Mouse (Mus musculus): ENCODE data around the gene Wdr89.

The Wdr89 gene

DNA sequence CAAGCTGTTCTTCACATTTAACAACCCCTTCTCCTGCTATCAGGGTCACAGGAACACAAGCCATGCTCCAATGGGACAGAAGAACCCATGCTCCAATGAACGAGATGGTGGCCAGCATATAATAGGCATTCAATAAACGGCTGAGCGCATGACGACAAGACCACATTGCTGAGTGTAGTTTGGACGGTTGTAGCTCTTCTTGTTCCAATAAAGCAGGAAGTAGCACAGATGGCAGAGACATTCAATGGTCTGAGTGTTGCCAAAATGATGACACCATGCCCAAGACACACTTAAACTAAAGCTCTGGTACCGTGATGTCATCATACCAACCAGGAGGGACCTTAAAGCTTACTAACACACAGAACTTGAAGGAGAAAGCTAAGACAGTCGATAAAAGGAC, 56.6 kb downstream of the Wdr89 start:
- DNase-seq, result no peak

DNA sequence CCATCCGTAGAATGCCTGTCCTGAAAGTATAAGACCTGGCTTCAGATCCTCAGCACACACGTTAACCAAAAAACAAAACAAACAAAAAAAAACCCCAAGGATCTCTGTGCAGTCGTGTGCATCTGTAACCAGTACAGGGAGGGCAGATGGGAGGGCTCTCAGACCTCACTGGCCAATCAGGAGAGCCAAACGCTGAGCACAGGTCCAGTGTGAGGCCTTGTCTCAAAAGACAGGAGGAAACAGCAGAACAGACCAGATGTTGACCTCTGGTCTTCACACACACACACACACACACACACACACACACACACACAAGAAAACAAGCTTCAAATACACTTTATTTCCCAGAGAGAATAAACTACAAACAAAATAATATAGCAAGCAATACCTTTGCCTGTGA, 69.8 kb downstream of the Wdr89 start:
- DNase-seq, result peak; percentile 60

DNA sequence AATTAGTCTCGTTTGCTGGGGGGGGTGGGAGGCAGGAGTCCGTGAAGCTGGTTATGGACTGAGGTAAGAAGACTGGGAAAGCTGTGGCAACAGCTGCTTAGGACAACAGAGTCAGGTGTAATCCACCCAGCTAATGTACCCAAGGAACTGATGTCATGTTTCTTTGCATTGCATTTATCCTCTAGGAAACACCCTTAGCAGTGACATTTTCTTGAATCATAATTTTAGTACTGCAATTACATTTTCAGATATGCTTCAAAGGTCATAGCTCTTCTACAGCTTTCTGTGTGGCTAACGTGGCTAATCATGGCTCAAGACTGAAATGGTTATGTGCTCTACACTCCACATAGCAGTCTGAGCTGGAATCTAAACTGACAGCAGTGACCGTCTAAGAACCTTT, 70.3 kb downstream of the Wdr89 start:
- no peak for DNase-seq

DNA sequence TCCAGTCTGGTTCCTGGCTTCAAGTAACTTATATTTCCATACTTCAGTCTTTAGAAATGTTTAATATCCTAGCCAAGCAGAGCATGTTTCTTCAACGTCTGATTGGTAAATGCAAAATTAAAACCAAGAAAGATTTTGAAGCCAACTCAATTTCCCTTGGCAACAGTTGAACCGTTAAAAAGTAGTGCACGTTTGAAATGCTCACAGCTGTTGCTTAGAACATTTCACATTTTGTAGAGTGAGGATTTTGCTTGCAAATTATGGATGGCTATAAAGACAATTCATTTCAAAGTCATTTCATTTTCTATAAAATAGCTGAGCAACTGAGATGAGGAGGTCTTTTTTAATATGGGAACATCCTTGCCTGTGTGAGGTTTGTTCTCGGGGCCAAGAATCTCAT, 71.6 kb downstream of the Wdr89 start:
- DNase-seq, result no peak

DNA sequence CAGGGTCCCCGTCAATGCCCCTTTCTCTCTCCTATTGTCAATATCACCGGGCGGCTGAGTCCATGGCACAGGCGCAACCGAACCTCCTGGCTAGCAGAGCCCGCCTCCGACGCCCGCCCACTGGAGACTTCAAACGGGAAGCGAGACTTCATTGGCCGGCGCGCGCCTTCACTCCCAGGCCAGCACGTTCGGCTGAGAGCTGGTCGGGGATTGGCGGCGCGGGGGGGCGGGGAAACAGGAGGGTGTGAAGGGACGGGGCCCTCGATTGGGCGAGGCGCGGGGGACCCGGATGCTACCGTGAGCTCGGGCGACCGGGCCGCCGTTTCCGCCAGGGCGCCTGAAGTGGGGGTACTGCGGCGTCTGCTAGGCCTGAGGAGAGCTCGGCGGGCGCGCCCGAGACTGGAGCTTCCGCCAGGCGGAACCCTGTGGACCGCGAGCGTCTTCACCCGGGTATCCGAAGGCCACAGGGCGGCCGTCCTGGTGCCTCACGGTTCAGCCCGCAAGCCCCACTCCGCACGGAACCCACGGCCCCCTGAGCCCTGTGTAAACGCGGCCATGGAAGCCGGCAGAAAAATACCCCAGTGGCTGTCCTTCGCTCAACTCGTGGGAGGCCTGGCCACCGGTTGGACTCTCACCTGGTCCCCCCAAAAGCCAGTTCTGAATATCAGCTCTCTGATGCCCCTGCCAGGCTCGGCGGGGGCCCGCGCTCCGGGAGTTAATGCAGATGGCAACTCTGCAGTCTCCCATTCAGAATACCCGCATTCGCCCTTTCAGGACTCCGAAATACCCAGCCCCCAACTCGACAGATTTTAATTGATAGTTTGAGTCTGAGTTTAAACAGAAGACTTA, 73.0 kb downstream of the Wdr89 start, which contains the start of gene Ppp2r5e:
Gene Ppp2r5e (minus strand): TSS at position 92 of the 849 bp plus-strand sequence.
- DNase-seq, result peak; percentile 100

DNA sequence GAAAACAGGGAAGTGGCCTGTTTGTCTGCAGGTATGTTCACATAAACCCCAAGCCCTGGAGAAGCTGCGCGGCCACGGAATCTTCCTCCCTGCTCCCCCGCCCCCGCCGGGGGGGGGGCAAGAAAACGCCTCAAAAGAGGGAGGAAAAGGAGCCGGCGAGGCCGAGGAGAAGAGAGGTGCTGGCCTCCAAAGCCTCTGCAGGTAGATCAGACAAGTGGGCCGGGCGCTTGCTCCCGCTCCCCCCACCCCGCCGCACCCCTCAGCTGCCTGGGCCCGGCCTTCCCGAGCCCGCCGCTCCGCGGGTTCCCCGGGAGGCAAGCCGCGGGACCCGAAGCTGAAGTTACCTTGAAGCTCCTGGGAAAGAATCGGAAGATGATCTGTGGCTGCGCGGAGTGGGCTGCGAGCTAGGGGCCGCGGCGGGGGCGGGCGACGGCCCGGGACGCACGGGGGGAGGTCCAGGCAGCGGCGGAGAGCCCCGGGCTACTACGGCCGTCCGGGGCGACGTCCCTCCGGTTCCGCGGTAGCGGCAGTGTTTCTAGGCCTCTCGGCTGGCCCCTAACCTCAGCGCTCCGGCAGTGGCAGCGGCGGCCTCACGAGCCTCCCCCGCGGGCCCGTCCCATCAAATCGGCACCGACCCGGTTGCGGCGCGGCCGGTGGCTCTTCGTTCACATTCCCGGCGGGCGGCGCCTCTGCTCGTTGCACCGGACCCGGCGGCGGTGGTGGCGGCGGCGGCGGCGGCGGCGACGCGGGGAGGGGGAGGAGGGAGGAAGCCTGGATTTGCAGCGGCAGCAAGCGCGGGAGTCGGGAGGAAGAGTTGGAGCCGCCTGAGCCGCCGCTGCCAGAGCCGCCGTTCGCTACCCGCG, 73.8 kb downstream of the Wdr89 start:
- peak; percentile 56 for DNase-seq

DNA sequence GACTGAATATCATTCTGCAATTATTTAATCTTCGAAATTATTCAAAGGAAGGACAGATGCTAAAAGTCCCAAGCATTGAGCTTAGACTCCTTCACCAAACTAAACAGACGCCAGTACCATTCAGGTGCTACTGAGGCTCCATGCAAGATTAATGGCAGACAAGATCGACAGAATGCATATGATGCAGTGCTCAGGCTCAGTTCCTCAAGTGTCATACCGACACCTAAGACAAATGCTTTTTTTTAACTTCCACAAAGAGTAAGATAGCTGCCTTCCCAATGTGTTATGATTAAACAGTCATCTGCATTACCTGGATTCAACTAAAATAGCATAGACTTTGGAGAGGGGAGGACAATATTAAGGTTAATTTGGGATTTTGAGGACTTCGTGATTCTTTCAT, 74.9 kb downstream of the Wdr89 start:
- DNase-seq, result no peak

DNA sequence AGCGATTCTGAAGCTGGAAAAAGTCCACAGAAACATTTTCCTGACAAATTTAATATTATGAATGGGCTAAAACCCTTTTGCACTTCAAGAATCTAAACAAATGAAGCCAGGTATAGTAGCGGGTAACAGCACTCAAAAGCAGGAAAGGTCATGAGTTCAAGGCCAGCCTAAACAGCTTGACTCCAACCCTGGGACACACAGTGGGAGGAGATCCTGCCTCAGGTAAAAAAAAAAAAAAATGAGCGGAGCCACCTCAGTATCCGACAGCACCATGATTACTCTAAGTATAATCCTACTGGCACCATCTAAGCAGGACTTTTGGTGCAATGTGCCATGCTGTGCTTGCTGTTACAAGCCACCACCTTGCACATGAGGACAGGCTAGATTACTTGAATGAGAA, 75.5 kb downstream of the Wdr89 start:
- DNase-seq, result no peak

DNA sequence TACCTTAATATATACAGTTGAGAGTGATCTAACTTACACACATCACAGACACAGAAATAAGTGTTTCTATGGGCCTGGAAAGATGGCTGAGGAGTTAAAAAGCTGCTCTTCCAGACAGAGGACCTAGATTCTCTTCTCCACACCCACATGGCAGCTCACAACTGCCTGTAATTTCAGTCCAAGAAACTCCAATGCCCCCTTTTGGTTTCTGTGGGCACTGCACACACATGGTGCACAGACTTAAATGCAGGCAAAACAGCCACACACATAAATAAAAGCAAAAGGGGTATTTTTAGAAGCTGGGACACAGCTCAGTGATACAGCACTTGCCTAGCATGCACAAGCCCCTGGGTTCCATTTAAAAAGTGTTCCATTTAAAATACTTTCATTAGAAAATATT, 81.8 kb downstream of the Wdr89 start:
- DNase-seq, result no peak

DNA sequence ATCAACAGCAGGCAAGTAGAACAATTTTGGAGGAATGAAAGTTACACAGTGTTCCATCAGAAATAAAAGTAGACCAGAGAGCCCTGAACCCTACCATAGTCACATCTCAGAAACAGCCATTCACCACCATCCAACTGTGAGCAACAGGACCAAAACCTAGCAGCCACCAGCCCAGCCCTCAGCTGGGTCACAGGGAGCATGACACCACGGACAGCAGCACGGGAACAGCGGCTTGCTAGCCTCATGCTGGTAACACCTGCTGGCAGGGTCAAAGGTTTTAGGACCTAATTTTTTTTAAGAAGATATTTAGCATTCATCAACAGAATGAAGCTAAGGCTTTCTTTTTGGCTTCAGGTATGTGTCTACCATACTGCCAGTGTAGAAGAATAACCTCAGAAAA, 85.6 kb downstream of the Wdr89 start:
- DNase-seq, result no peak
